Mouse (Mus musculus): ENCODE data around the gene Myo19. TPM values are rescaled to one million over a fixed set of nuclear protein-coding genes. Genes with fewer than 3 reads are reported as not detected.
A peak's percentile ranks its signal among the peaks of the same experiment; 100 is the strongest.

Myo19 gene
- polyA plus RNA-seq, 1 experiment from 2014 or later = 13.6 TPM

DNA sequence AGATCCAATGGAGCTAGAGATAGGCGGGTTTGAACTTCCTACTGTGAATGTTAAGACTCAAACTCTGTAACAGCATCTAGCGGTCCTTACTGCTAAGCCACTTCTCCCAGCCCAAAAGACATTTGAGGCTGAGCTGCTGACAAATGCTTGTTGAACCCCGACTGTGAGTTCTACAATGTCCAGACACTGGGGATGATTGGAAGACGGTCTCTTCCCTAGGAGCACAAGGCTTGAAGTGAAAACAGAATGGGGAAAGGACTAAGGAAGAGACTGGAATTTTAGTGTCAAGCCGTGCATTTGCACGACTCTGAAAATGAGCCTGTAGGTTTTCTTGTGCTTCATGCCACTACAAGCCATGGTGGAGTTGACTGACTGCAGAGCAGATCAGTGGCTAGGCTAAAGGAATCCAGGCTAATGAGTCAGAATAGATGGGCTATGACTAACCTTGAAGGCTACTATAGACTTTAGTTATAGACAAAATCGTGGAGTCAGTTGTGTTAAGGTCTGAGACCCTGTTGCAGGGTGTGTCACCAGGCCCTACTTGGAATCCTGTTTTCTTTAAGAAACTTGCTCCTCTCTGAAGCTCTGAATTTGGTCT lies 36.9 kb downstream of the Myo19 start:
- no peak overlapping the region for H3K27ac ChIP-seq (ENCODE audit: low read depth, low read length)
- H3K9ac ChIP-seq (ENCODE audit: low read length) = peak overlapping the region; percentile 81; the same call in 1 of the 2 replicates
- H3K4me1 ChIP-seq (replicated peaks; ENCODE audit: control insufficient read depth, insufficient read depth, low read length) = peaks cover 2% of the 10 kb centered on the region; the same call in 1 of the 2 replicates
- WGBS = 61% methylated on average over 7 of the region's 7 CpGs
- H3K27me3 ChIP-seq (ENCODE audit: control insufficient read depth, insufficient read depth, low read length) = no peaks in the 10 kb centered on the region
- H3K4me2 ChIP-seq (ENCODE audit: low read depth, low read length, severe bottlenecking) = peak overlapping the region; percentile 69; the same call in 1 of the 2 replicates
- H3K4me3 ChIP-seq (ENCODE audit: low read depth, low read length) = peak overlapping the region; percentile 92
- ATAC-seq (replicated peaks; ENCODE audit: low FRiP score) = no peak
- H3K36me3 ChIP-seq (ENCODE audit: control insufficient read depth, insufficient read depth, low read length) = no peaks in the 10 kb centered on the region; the same call in 1 of the 2 replicates
- H3K9me3 ChIP-seq (ENCODE audit: control insufficient read depth, low read length) = no peaks in the 10 kb centered on the region
- DNase-seq (ENCODE audit: low spot score) = no peak

DNA sequence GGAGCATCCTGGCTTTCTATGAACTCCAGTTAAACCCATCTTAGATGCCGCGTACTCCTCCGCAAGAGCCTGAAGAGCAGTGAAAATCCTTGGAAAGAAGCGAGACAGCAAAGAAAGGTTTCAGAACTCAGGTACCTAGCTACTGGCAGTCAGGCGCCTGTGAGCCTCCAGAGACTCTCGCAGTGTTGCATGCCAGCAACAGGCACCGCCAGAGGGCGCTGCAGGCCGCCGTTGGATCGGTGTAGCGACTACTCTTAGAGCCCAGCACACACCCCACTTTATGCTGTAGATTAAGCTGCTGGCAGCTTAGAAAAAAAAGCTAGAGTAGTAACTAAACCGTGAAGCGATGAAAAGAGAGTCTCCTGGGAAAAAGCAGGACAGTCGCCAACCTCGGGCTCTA lies 38.5 kb downstream of the Myo19 start:
- DNase-seq (ENCODE audit: low spot score) = peak; percentile 95
- no peaks in the 10 kb centered on the region for H3K9me3 ChIP-seq (ENCODE audit: control insufficient read depth, low read length)
- WGBS = 7% methylated on average over 16 of the region's 16 CpGs
- H3K4me2 ChIP-seq (ENCODE audit: low read depth, low read length, severe bottlenecking) = peak overlapping the region; percentile 33; the same call in 1 of the 2 replicates
- H3K36me3 ChIP-seq (ENCODE audit: control insufficient read depth, insufficient read depth, low read length) = no peaks in the 10 kb centered on the region; the same call in 1 of the 2 replicates
- ATAC-seq (replicated peaks; ENCODE audit: low FRiP score) = peak; percentile 81
- H3K27ac ChIP-seq (ENCODE audit: low read depth, low read length) = no peak overlapping the region
- H3K4me1 ChIP-seq (replicated peaks; ENCODE audit: control insufficient read depth, insufficient read depth, low read length) = peaks cover 2% of the 10 kb centered on the region; the same call in 1 of the 2 replicates
- no peak overlapping the region for H3K9ac ChIP-seq (ENCODE audit: low read length)
- H3K4me3 ChIP-seq (ENCODE audit: low read depth, low read length) = 0 out of 2 replicates have a peak overlapping the region, but pooled peaks have one; percentile 6
- H3K27me3 ChIP-seq (ENCODE audit: control insufficient read depth, insufficient read depth, low read length) = no peaks in the 10 kb centered on the region

DNA sequence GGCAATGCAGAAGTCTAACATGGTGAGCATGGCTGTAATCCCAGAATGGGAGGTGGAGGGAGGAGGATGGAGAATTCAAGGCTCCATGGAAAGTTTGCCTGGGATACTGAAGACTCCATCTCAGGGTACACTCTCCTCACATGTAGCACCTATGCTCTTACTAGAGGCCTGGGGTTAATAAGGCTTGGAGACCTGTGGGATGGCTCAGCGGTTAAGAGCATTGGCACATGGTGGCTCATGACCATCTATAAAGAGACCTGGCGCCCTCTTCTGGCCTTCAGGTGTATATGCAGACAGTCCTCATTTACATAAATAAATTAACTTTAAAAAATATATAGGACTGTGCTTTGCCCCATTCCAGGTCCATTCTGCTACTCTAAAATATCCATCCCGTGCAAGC lies 39.3 kb downstream of the Myo19 start:
- no peak overlapping the region for H3K27ac ChIP-seq (ENCODE audit: low read depth, low read length)
- H3K4me1 ChIP-seq (replicated peaks; ENCODE audit: control insufficient read depth, insufficient read depth, low read length) = peaks cover 2% of the 10 kb centered on the region; the same call in 1 of the 2 replicates
- no peaks in the 10 kb centered on the region for H3K36me3 ChIP-seq (ENCODE audit: control insufficient read depth, insufficient read depth, low read length)
- H3K4me2 ChIP-seq (ENCODE audit: low read depth, low read length, severe bottlenecking) = no peak overlapping the region
- H3K4me3 ChIP-seq (ENCODE audit: low read depth, low read length) = no peak overlapping the region
- 40% methylated on average over 3 of the region's 3 CpGs for WGBS
- ATAC-seq (replicated peaks; ENCODE audit: low FRiP score) (no peak), DNase-seq (ENCODE audit: low spot score) (no peak)
- H3K9ac ChIP-seq (ENCODE audit: low read length) = no peak overlapping the region
- H3K9me3 ChIP-seq (ENCODE audit: control insufficient read depth, low read length) = no peaks in the 10 kb centered on the region
- H3K27me3 ChIP-seq (ENCODE audit: control insufficient read depth, insufficient read depth, low read length) = no peaks in the 10 kb centered on the region

DNA sequence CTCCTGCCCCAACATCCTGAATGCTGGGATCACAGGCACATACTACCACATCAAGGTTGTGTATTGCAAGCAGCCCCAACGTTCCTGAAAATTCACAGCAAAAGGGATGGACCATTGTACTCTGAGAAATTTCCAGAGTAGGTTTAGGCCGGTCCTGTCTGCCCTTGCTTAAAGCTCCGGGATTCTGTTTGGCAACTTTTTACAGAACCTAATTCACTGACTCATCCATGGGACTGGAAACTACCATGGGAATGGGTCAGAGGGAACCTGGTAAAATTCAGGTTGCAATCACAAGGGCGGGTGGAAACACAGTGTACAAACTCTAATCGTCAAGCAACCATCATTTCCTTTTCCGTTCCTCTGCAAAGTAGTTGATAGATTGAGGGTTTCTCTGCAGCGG lies 40.0 kb downstream of the Myo19 start:
- Histone ChIP-seq H3K27ac (ENCODE audit: low read depth, low read length) (no peak overlapping the region), H3K4me1 (replicated peaks; ENCODE audit: control insufficient read depth, insufficient read depth, low read length) (peaks cover 2% of the 10 kb centered on the region; the same call in 1 of the 2 replicates), H3K9me3 (ENCODE audit: control insufficient read depth, low read length) (no peaks in the 10 kb centered on the region), H3K27me3 (ENCODE audit: control insufficient read depth, insufficient read depth, low read length) (no peaks in the 10 kb centered on the region), H3K4me2 (ENCODE audit: low read depth, low read length, severe bottlenecking) (no peak overlapping the region), H3K9ac (ENCODE audit: low read length) (no peak overlapping the region), H3K36me3 (ENCODE audit: control insufficient read depth, insufficient read depth, low read length) (no peaks in the 10 kb centered on the region), H3K4me3 (ENCODE audit: low read depth, low read length) (no peak overlapping the region)
- 80% methylated on average over 7 of the region's 7 CpGs for WGBS
- ATAC-seq (replicated peaks; ENCODE audit: low FRiP score) (no peak), DNase-seq (ENCODE audit: low spot score) (no peak)

DNA sequence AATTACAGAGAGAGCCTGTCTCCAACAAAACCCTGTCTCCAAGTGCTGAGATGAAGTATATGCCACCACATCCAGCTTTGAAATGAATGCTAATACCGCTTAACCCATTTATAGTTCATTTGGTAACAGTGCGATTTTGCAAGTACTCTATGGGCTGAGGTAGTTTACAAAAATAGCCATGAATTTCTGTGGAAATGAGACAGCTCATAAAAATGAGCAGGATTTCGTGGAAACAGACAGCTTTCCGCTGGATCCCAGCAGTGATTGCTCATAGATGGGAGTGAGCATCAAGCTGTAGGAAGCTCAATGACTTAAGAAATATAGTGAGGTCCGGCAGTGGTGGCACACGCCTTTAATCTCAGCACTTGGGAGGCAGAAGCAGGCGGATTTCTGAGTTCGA lies 41.0 kb downstream of the Myo19 start:
- Histone ChIP-seq H3K9me3 (ENCODE audit: control insufficient read depth, low read length) (no peaks in the 10 kb centered on the region), H3K27ac (ENCODE audit: low read depth, low read length) (no peak overlapping the region), H3K4me3 (ENCODE audit: low read depth, low read length) (no peak overlapping the region), H3K9ac (ENCODE audit: low read length) (no peak overlapping the region), H3K4me2 (ENCODE audit: low read depth, low read length, severe bottlenecking) (no peak overlapping the region), H3K27me3 (ENCODE audit: control insufficient read depth, insufficient read depth, low read length) (no peaks in the 10 kb centered on the region), H3K4me1 (replicated peaks; ENCODE audit: control insufficient read depth, insufficient read depth, low read length) (peaks cover 2% of the 10 kb centered on the region; the same call in 1 of the 2 replicates), H3K36me3 (ENCODE audit: control insufficient read depth, insufficient read depth, low read length) (no peaks in the 10 kb centered on the region)
- ATAC-seq (replicated peaks; ENCODE audit: low FRiP score) (no peak), DNase-seq (ENCODE audit: low spot score) (no peak)
- WGBS = 92% methylated on average over 8 of the region's 8 CpGs

DNA sequence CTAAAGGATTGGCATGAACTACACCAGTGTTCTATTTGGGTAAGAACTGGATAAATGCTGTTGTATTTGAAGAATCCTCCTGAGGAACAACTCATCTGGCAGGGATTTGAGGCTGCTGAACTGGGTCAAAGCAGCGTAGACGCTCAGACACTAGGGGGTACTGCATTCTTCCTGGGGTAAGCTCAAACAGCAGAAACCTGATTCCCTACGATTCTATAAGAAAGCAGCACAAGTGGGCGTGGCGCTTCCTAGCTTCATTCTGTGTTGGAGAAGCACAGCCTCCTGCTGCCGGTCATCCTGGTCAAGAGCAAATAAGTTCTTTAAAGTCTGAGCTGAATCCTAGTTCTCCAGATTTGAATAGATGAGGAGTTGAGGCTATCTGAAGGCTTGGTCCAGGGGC lies 52.3 kb downstream of the Myo19 start:
- ATAC-seq (replicated peaks; ENCODE audit: low FRiP score) (no peak), DNase-seq (ENCODE audit: low spot score) (no peak)
- no peaks in the 10 kb centered on the region for H3K9me3 ChIP-seq (ENCODE audit: control insufficient read depth, low read length)
- H3K4me2 ChIP-seq (ENCODE audit: low read depth, low read length, severe bottlenecking) = no peak overlapping the region
- no peaks in the 10 kb centered on the region for H3K36me3 ChIP-seq (ENCODE audit: control insufficient read depth, insufficient read depth, low read length)
- WGBS = 16% methylated on average over 6 of the region's 6 CpGs
- H3K27ac ChIP-seq (ENCODE audit: low read depth, low read length) = no peak overlapping the region
- no peak overlapping the region for H3K9ac ChIP-seq (ENCODE audit: low read length)
- no peaks in the 10 kb centered on the region for H3K4me1 ChIP-seq (replicated peaks; ENCODE audit: control insufficient read depth, insufficient read depth, low read length)
- no peak overlapping the region for H3K4me3 ChIP-seq (ENCODE audit: low read depth, low read length)
- H3K27me3 ChIP-seq (ENCODE audit: control insufficient read depth, insufficient read depth, low read length) = no peaks in the 10 kb centered on the region

DNA sequence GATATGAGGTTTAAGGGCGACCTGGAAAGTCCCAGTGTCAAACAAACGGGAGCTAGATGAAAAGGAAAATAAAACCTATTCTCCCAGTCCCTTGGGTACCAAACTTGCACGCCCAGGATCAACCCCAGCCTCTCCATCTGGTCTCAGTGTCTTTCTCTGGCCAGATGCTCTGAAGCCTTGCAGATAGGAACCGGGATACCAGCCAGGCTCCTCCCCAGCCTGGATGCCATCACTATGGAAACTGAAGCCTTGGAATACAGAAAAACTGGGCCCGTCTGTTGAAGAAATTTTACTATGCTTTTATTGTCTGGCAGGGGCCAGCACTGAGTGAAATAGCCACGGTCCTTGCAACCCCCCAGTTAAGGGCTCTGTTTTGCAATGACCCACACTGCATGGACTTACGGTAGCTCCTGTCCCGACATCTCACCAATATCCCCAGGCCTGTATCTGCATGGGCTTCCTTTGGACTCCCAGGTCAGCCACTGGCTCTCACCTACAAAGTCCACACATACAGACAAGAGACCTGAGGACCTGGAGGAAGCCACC lies 59.6 kb downstream of the Myo19 start:
- WGBS = 71% methylated on average over 8 of the region's 8 CpGs

DNA sequence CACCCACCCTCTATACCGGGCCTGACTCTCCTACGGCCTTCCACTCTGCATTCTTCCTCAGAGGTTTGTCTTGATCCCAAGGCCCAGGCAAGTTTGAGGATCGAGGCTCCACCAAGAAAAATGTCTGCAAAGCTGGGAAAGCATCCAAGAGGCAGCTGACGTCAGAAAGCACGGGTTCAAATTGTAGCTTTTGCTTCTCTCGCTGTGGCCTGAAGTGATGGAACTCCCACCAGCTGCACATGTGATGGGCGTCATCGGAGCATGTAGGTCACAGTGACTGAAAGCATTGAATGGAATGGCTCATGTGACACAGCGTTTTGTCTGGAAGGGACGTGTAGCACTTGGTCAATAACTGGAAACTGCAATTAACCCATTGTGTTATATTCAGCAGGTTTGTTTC lies 60.2 kb downstream of the Myo19 start:
- no peaks in the 10 kb centered on the region for H3K27me3 ChIP-seq (ENCODE audit: control insufficient read depth, insufficient read depth, low read length)
- no peak overlapping the region for H3K4me3 ChIP-seq (ENCODE audit: low read depth, low read length)
- 83% methylated on average over 10 of the region's 10 CpGs for WGBS
- ATAC-seq (replicated peaks; ENCODE audit: low FRiP score) = no peak
- no peaks in the 10 kb centered on the region for H3K9me3 ChIP-seq (ENCODE audit: control insufficient read depth, low read length)
- H3K27ac ChIP-seq (ENCODE audit: low read depth, low read length) = no peak overlapping the region
- peaks cover 9% of the 10 kb centered on the region; the same call in 1 of the 2 replicates for H3K4me1 ChIP-seq (replicated peaks; ENCODE audit: control insufficient read depth, insufficient read depth, low read length)
- H3K9ac ChIP-seq (ENCODE audit: low read length) = no peak overlapping the region
- H3K4me2 ChIP-seq (ENCODE audit: low read depth, low read length, severe bottlenecking) = no peak overlapping the region
- no peaks in the 10 kb centered on the region for H3K36me3 ChIP-seq (ENCODE audit: control insufficient read depth, insufficient read depth, low read length)
- DNase-seq (ENCODE audit: low spot score) = no peak

More for the DNA sequence above, 59.6 kb downstream of the Myo19 start:
- no peak for ATAC-seq (replicated peaks; ENCODE audit: low FRiP score)
- Histone ChIP-seq H3K36me3 (ENCODE audit: control insufficient read depth, insufficient read depth, low read length) (no peaks in the 10 kb centered on the region), H3K27me3 (ENCODE audit: control insufficient read depth, insufficient read depth, low read length) (no peaks in the 10 kb centered on the region), H3K9me3 (ENCODE audit: control insufficient read depth, low read length) (no peaks in the 10 kb centered on the region), H3K4me1 (replicated peaks; ENCODE audit: control insufficient read depth, insufficient read depth, low read length) (peaks cover 5% of the 10 kb centered on the region; the same call in 1 of the 2 replicates), H3K4me2 (ENCODE audit: low read depth, low read length, severe bottlenecking) (no peak overlapping the region), H3K4me3 (ENCODE audit: low read depth, low read length) (no peak overlapping the region), H3K9ac (ENCODE audit: low read length) (no peak overlapping the region), H3K27ac (ENCODE audit: low read depth, low read length) (no peak overlapping the region)
- DNase-seq (ENCODE audit: low spot score) = no peak

DNA sequence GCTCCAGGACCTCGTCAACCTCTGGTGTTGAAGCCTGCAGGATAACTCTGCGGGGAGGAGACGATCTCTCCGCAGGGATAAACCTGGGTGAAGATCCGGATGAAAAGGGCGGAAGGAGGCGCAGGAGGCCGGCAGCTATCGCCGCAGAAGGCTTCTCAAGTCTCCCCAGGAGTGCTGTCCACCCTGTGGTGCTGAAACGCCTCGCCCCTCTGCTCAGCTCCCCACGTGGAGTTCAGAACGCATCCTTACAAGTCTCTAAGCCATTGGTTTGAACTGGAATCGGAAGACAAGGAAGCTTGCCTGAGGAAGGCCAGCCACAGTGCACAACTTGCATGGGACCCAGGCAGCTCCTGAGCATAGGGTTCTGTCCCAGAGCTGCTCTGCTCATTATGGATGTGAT lies 64.0 kb downstream of the Myo19 start:
- Histone ChIP-seq H3K4me2 (ENCODE audit: low read depth, low read length, severe bottlenecking) (peak overlapping the region; percentile 39), H3K27ac (ENCODE audit: low read depth, low read length) (no peak overlapping the region), H3K9me3 (ENCODE audit: control insufficient read depth, low read length) (no peaks in the 10 kb centered on the region), H3K9ac (ENCODE audit: low read length) (no peak overlapping the region; the same call in 1 of the 2 replicates), H3K4me3 (ENCODE audit: low read depth, low read length) (peak overlapping the region; percentile 5; the same call in 1 of the 2 replicates), H3K27me3 (ENCODE audit: control insufficient read depth, insufficient read depth, low read length) (no peaks in the 10 kb centered on the region), H3K36me3 (ENCODE audit: control insufficient read depth, insufficient read depth, low read length) (no peaks in the 10 kb centered on the region), H3K4me1 (replicated peaks; ENCODE audit: control insufficient read depth, insufficient read depth, low read length) (peaks cover 11% of the 10 kb centered on the region)
- ATAC-seq (replicated peaks; ENCODE audit: low FRiP score) (no peak), DNase-seq (ENCODE audit: low spot score) (peak; percentile 84)
- 0% methylated on average over 15 of the region's 15 CpGs for WGBS
